Mouse (Mus musculus) kidney, adult 2 months (tissue): Measurements from ENCODE around the gene Fcna.

Experiments
- CTCF ChIP-seq: fragments of 200-500 bp; conservative IDR thresholded peaks from 2 replicates; pipeline ENCODE4 v1.5.1; 2011; ENCODE audit warnings: low read depth, mild to moderate bottlenecking, control low read depth, low read length, moderate library complexity, mixed read lengths; ENCODE audit not compliant: insufficient read depth, insufficient read length
- POLR2A ChIP-seq: fragments of 200-500 bp; IDR thresholded peaks from one replicate; pipeline ENCODE4 v1.6.1; 2011; ENCODE audit warnings: low read depth, low read length, control low read depth

DNA sequence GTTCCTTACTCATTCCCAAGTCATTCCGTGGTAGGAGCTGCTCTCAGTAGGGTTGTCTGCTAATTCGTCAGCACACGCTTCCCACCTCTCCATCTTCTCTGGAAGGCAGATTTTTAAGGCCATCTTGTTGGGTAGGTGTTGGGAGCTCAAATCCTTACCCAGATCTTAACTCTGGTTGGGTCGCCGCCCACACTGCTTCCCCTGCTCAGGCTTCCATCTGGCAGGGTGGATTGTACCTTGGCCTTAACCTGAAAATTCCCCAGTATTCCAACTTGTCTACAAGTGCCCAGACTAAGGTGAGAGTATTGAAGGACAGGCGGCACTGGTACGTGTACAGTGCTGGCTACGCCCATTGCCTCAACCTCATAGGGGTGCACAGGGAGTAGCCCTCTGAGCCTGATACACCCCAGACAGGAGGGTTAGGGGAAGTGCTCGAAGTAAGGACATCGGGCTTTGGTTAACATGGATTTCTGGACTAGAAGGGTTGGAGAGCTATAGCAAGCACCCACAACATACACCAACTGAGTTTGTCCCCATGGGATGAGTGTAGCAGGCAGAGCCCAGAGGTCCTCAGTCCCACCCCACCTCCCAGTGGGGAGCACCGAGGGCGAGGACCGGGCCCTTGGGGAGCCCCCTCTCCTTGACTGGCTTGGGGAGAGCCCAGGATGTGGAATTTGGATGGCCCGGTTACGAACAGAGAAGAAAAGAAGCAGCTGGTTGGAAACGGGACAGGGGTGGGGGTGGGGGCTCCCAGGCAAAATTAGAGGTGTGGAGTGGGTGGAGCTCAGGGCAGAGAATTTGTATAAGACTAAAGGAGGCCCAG lies 51.6 kb downstream of the Fcna start:
- TF ChIP-seq CTCF, result no peak
- no peak for TF ChIP-seq POLR2A
